Mouse (Mus musculus) left cerebral cortex, adult 8-10 months (tissue): ENCODE results near the gene Sema6d. TPM values are rescaled to one million over a fixed set of nuclear protein-coding genes. Genes with fewer than 3 reads are reported as not detected.

ENCODE experiments used
- DNase-seq, 2 experiments: peaks; one replicate each; pipeline ENCODE4 v3.0.0; 2022; ENCODE audit warnings: low spot score in 2 of 2
- total RNA-seq, 4 experiments: library from RNA; stranded (reverse); gene quantifications; 2 replicates each; pipeline ENCODE4 v1.2.4; 2022

The Sema6d gene
- total RNA-seq, 4 experiments from 2014 or later: 49.1 to 53.4 (median 50.4) TPM

GRCm38 (mm10) chr2:124397304-124397703 is 307.5 kb downstream of the Sema6d start:
- DNase-seq: no peak

- no peak for DNase-seq
Observed at GRCm38 (mm10) chr2:124399611-124400010, 309.8 kb downstream of the Sema6d start.

GRCm38 (mm10) chr2:124401727-124402380 is 312.1 kb downstream of the Sema6d start:
- DNase-seq: no peak

DNA sequence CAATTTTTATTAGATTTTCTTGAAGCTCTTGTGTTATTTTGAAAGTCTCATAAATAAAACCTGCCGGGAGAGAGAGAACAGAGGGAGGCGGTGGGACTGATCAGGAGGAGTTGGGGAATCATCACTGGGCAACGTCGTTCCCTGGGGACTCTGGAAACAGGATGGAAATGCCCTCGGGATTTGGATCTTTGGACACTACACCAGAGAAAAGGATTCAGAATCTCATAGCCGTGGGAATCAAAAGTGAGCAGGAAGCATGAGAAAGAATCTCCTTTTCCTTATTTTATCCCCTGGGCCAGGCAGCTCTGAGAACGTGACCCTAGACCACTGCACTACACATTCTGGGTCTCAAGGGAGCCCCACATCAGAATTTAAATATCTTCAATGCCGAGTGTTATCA is 313.8 kb downstream of the Sema6d start:
- DNase-seq: no peak

GRCm38 (mm10) chr2:124403981-124404380 is 314.2 kb downstream of the Sema6d start:
- no peak for DNase-seq

DNA sequence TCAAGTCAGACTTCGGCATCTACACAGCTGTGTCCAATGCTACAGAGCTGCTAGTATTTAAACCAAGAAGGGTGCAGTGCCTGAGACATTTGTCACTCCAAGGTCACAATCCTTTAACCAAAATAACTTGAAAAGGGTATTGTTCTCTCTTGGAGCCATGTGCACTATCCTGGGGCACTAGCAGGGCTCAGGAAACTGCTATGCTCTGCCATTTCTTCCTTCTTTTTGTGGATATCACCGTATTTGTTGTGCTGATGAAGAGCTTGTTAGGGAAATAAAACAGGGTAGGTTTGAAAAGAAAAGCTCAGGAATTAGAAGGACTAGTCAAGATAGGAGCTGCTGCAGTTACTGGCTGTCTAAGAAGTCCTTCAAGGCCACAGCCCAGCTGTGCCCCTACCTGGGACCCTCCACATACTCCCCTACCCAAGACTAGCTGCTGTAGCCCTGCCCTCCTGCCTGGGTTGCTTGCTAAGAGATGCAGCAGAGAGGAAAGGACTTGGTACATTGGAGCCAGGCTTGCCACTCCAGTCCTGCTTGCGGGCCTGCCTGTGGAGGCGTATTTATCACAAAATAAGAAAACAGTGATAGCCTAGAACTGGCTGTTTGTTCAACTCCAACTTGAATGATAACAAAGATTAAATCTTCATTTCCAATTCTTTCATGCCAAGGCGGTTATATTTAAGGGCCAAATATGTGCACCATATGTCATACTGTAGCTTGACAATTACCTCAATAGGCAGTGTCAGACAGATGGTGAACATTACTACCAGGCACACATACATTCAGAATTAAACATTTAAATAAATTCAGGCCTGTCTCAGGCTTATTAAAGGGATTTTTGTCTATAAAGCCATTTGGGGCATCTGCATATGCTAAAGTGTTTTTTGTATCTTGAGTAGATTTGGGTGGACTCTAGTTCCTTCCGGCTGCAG is 315.1 kb downstream of the Sema6d start:
- no peak for DNase-seq

- no peak for DNase-seq
Observed at GRCm38 (mm10) chr2:124408956-124409355, 319.2 kb downstream of the Sema6d start.

- no peak for DNase-seq
Observed at GRCm38 (mm10) chr2:124416730-124417129, 327.0 kb downstream of the Sema6d start.

DNA sequence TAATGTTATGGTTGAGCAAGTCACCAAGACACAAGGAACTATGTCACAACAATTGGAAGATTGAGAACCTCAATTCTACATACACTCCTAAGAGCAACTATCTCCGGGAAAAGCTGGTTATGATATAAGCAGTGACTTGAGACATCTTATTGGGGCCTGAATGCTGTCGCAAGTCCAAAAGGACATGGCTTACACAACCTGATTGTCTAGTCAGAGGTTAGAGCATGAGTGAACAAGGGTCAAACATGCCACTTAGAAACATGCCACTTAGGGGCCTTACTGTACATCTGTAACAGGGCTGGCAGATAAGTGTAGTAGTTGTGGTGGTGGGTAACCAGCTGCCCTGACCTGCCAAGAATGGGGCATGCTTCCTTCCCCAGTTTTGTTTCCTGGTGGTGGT is 328.6 kb downstream of the Sema6d start:
- DNase-seq: no peak

DNA sequence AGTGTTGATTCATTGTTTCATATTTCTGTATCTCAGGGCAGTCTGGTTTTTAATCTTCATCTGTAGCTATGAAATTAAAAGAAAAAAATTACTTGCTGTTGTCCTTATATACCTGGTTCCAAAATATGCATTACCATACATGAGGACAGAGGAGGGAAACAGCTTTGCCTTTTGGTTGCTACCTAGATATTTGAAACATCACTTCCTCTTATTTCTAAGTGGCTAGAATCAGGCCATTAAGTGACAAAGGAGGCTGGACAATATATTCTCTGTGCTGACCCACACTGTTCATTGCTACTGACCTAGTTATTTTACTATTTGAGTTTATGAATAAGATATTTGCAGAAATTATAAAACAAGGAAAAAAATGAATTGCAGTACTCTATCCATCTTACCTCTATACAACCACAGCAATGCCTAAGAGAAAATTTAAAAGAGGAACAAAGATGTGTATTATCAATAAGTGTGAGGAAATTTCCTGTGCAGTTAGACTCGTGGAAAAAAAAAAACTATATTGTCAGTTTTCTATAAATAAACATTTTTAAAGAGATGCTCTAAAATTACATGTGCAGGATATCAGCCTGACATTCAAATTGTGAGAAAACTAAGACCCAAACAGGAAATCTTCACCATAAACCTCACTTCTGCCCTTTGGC is 330.5 kb downstream of the Sema6d start:
- no peak for DNase-seq

- no peak for DNase-seq
Observed at GRCm38 (mm10) chr2:124429744-124430143, 340.0 kb downstream of the Sema6d start.

DNA sequence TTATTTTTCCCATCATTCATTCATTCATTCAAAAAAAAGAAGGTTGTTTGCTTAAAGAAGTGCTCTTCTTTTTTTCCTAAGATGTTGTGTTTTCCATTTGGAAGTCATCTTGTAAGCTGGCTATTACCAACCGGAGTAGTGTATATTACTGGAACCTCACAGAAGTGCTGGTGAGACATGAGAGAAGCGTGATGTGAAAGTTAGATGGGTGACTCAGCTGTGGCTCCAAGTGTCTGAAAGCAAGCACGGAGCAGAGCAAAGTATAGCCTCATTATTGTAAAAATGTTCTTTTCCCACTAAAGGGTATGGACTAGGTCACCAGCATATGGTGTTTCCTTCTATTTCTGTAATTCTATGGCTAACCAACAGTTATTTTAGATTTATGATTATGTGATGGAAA is 340.9 kb downstream of the Sema6d start:
- no peak for DNase-seq

GRCm38 (mm10) chr2:124435382-124436002 is 345.7 kb downstream of the Sema6d start:
- no peak for DNase-seq

GRCm38 (mm10) chr2:124436704-124437103 is 346.9 kb downstream of the Sema6d start:
- no peak for DNase-seq

DNA sequence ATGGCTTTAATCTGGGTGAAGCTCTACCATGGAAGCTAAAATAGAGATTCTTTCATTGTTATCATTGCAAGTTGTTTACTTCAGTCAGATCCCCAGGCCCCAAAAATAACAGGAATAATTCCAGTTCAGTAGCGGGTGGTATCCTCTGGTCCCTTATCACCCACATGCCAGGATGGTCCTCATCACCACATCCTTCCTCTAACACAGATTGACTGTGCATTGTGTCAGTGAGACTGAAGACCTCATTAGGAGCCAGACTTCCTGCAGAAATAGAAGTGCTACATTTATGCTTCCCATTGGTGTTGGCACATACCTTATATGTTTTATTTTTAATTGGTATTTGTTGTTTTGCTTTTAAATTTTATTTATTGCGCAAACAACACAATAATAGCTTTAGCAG is 354.4 kb downstream of the Sema6d start:
- no peak for DNase-seq

GRCm38 (mm10) chr2:124455881-124456280 is 366.1 kb downstream of the Sema6d start:
- DNase-seq: no peak

DNA sequence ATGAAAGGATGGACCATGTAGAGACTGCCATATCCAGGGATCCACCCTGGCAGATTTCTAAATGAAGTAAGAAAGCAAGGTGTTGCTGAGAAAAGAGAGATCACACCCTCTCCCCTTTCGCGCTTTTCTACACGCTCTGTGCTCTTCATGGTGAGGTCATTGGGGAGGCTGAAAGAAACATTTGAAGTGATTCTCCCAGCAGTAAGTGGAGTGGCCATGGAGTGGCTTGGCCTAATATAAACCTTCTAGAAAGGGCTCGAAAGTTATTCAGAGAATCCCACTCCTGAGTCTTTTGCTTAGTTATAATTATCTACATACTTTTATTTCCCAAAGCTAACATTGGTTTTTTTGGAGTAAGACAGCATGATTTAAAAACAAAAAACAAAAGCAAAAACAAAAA is 367.2 kb downstream of the Sema6d start:
- DNase-seq: no peak

DNA sequence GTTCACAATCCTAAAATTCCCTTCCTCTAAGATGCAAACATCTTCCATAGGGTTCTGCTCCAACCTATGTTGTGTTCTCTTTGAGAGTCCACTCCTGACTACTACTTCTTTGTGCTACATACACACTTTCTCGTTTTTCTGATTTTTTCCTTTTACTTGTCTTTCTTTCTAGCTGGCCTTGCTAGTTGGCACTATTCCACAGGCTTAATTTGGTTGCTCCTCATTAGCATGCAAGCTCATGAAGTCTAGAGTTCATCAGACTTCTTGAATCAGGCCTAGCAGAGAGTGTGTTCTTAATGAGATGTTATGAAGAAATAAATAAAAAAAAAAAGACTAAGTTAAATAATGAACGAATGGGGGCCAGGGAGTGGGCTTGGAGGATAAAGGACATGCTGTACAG is 368.3 kb downstream of the Sema6d start:
- DNase-seq: no peak

DNA sequence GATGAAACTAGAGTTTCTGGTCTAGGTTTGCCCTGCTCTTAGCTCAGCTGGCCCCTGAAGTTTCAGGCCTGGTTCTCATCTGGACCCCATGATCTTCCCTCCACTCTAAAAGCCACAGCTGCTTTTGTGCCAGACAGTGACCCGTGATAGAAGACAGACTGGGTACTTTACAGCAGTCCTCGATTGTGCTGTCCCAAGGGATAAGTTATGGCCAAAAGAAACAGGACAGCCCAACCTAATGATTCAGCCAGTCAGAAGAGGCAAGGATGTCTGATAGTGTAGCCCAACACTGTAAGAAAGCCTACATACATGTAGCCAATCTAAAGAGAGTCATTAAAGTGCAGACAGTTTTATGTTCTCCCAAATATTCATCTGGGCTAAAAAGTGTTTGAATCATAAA is 371.2 kb downstream of the Sema6d start:
- DNase-seq: no peak

DNA sequence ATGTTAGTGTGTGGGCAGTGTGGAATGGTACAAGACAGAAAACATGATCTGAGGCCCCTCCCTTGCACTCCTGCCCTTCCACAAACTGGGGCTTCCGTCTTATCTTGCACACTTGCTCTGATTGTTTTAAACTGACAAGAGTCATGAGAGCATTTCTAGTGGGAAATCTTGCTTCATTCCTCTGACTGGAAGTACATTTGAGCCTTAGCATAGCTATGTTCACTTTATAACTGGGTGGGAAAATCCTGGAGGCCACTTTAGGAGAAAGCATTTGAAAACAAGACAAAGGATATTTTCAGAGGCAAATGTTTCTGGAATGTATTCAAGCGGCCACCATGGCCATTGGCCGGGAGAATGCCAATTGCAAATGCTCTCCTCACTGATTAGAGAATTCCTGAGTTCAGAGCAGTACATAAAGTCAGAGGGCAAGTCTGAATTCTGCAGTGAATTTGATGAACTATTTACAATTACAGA is 371.6 kb downstream of the Sema6d start:
- DNase-seq: no peak
